ENCODE assay signal across 11 mouse cellular contexts in the genomic region with DNA sequence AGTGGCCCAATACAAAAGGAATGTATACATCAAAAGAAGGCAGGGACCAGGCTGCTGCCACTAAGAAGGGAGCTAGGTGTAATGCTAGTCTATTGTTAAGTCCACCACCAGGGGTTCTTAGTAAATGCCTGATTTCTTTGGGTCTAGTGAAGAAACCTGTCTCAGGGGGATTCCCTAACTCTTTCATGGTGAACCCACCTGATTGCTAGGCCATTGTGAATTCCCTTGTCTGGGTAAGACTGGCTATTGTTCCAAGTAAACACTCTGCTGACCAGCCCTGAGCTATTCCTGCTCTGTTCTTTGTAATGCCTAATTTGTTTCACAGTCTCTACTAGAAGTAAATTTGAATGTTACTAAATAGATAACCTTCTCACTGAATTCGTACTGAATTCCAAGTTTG. TPM values are rescaled to one million over a fixed set of nuclear protein-coding genes. Genes with fewer than 3 reads are reported as not detected.
"Had no signal": no experiment of that assay in that cellular context is flagged by ENCODE, and none has a peak within 500 bp of the region (broad histone marks: within the 10 kb centered on the region; RNA-seq: fewer than 3 reads in every experiment).

No protein-coding gene starts in this region.

RNA-seq across cellular contexts. Expression of gene Olfr1497, which starts 7.5 kb away (rescaled TPM):
- total RNA-seq: left cerebral cortex, postnatal 10 days; left cerebral cortex, postnatal 14 days; left cerebral cortex, postnatal 25 days; left cerebral cortex, postnatal 36 days; left cerebral cortex, postnatal 4 days; liver, adult 2 months; megakaryocyte progenitor cell, adult 5-6 weeks; megakaryocyte, adult 5-6 weeks; megakaryocyte-erythroid progenitor cell, adult 5-6 weeks; midbrain, postnatal 0 days; monocyte, adult 5-6 weeks had no signal

RNA-seq across cellular contexts. Expression of gene Olfr1499, which starts 13.8 kb away (rescaled TPM):
- total RNA-seq: left cerebral cortex, postnatal 10 days; left cerebral cortex, postnatal 14 days; left cerebral cortex, postnatal 25 days; left cerebral cortex, postnatal 36 days; left cerebral cortex, postnatal 4 days; liver, adult 2 months; megakaryocyte progenitor cell, adult 5-6 weeks; megakaryocyte, adult 5-6 weeks; megakaryocyte-erythroid progenitor cell, adult 5-6 weeks; midbrain, postnatal 0 days; monocyte, adult 5-6 weeks had no signal

RNA-seq across cellular contexts. Expression of gene Olfr1500, which starts 24.8 kb away (rescaled TPM):
- total RNA-seq: left cerebral cortex, postnatal 10 days; left cerebral cortex, postnatal 14 days; left cerebral cortex, postnatal 25 days; left cerebral cortex, postnatal 36 days; left cerebral cortex, postnatal 4 days; liver, adult 2 months; megakaryocyte progenitor cell, adult 5-6 weeks; megakaryocyte, adult 5-6 weeks; megakaryocyte-erythroid progenitor cell, adult 5-6 weeks; midbrain, postnatal 0 days; monocyte, adult 5-6 weeks had no signal

RNA-seq across cellular contexts. Expression of gene Olfr1496, which starts 27.8 kb away (rescaled TPM):
- total RNA-seq: left cerebral cortex, postnatal 10 days; left cerebral cortex, postnatal 14 days; left cerebral cortex, postnatal 25 days; left cerebral cortex, postnatal 36 days; left cerebral cortex, postnatal 4 days; liver, adult 2 months; megakaryocyte progenitor cell, adult 5-6 weeks; megakaryocyte, adult 5-6 weeks; megakaryocyte-erythroid progenitor cell, adult 5-6 weeks; midbrain, postnatal 0 days; monocyte, adult 5-6 weeks had no signal

RNA-seq across cellular contexts. Expression of gene Olfr1495, which starts 41.1 kb away (rescaled TPM):
- total RNA-seq: left cerebral cortex, postnatal 10 days; left cerebral cortex, postnatal 14 days; left cerebral cortex, postnatal 25 days; left cerebral cortex, postnatal 36 days; left cerebral cortex, postnatal 4 days; liver, adult 2 months; megakaryocyte progenitor cell, adult 5-6 weeks; megakaryocyte, adult 5-6 weeks; megakaryocyte-erythroid progenitor cell, adult 5-6 weeks; midbrain, postnatal 0 days; monocyte, adult 5-6 weeks had no signal
